Comparison of ENCODE assay signal across 9 mouse cellular contexts in genomic region chr6:125081797-125082560, GRCm38 (mm10). TPM values are rescaled to one million over a fixed set of nuclear protein-coding genes. Genes with fewer than 3 reads are reported as not detected.
DNase-seq lines count a peak whose midpoint lies in the region; ATAC-seq lines count a peak whose summit lies in the region.
"Had no signal": no experiment of that assay in that cellular context is flagged by ENCODE, and none has a peak within 500 bp of the region (broad histone marks: within the 10 kb centered on the region; RNA-seq: fewer than 3 reads in every experiment).

No protein-coding gene starts in this region.

- ATAC-seq in hindbrain, embryonic 12.5 days (ENCODE audit: low FRiP score) = peak; percentile 90

- peak overlapping the region; percentile 41 for H3K4me3 ChIP-seq in hindbrain, embryonic 12.5 days
- H3K4me3 ChIP-seq: myocyte had no signal

- H3K27ac ChIP-seq in hindbrain, embryonic 12.5 days = peak overlapping the region; percentile 90

- no peaks in the 10 kb centered on the region for H3K36me3 ChIP-seq in hindbrain, embryonic 12.5 days

- 23% methylated on average over 45 of the region's 45 CpGs for WGBS in hindbrain, embryonic 12.5 days

- peaks cover 10% of the 10 kb centered on the region; the same call in 1 of the 2 replicates for H3K4me1 ChIP-seq in hindbrain, embryonic 12.5 days

- H3K27me3 ChIP-seq in hindbrain, embryonic 12.5 days = no peaks in the 10 kb centered on the region

- no peaks in the 10 kb centered on the region for H3K9me3 ChIP-seq in hindbrain, embryonic 12.5 days (replicated peaks)

- peak overlapping the region; percentile 66 for H3K4me2 ChIP-seq in hindbrain, embryonic 12.5 days (replicated peaks)

- peak; percentile 93 to 96 for DNase-seq in adrenal gland, adult (ENCODE audit: inconsistent age in 2 of 2, low spot score in 1 of 2)
- peak; percentile 88 for DNase-seq in cerebellum, adult 9-10 months
- DNase-seq in frontal cortex, postnatal 10 days (ENCODE audit: low spot score in 2 of 2) = peak; percentile 86
- DNase-seq in layer of hippocampus, postnatal 25 days (ENCODE audit: extremely low spot score in 1 of 2, low spot score in 1 of 2) = peak; percentile 64 to 76
- peak; percentile 97 for DNase-seq in lung, postnatal 10 days
- DNase-seq in right cerebral cortex, postnatal 10 days (ENCODE audit: low spot score in 2 of 2) = peak; percentile 92 to 93
- no peak for DNase-seq in MN1 (ENCODE audit: low spot score)

- peak overlapping the region; percentile 53 for H3K9ac ChIP-seq in hindbrain, embryonic 12.5 days

RNA-seq across cellular contexts. Expression of gene Chd4, which starts 13.8 kb away (rescaled TPM):
- 131 and 133 TPM in 2 replicates for polyA plus RNA-seq in hindbrain, embryonic 12.5 days (2016; fragmentation: Nextera tagmentation; extraction: Ambion mirVana)
- 100 to 1,000 TPM; 153 to 194 TPM for total RNA-seq in layer of hippocampus, postnatal 25 days (2021)

RNA-seq across cellular contexts. Expression of gene Lpar5, which starts 14.3 kb away (rescaled TPM):
- polyA plus RNA-seq in hindbrain, embryonic 12.5 days (2016; fragmentation: Nextera tagmentation; extraction: Ambion mirVana) = 0.33 and 0.40 TPM in 2 replicates
- under 1 TPM; 0.35 to 0.96 TPM for total RNA-seq in layer of hippocampus, postnatal 25 days (2021)
- polyA plus RNA-seq: myocyte had no signal

RNA-seq across cellular contexts. Expression of gene Acrbp, which starts 32.5 kb away (rescaled TPM):
- 16.0 and 18.3 TPM in 2 replicates for polyA plus RNA-seq in hindbrain, embryonic 12.5 days (2016; fragmentation: Nextera tagmentation; extraction: Ambion mirVana)
- total RNA-seq in layer of hippocampus, postnatal 25 days (2021) = 10 to 100 TPM in 1 of 2 experiments, 1 to 10 TPM in 1; 8.2 to 12.4 TPM

RNA-seq across cellular contexts. Expression of gene Ing4, which starts 42.4 kb away (rescaled TPM):
- polyA plus RNA-seq in hindbrain, embryonic 12.5 days (2016; fragmentation: Nextera tagmentation; extraction: Ambion mirVana) = 151 and 159 TPM in 2 replicates
- 10 to 100 TPM; 61.4 to 61.5 TPM for total RNA-seq in layer of hippocampus, postnatal 25 days (2021)

RNA-seq across cellular contexts. Expression of gene Nop2, which starts 49.7 kb away (rescaled TPM):
- 48.1 and 54.2 TPM in 2 replicates for polyA plus RNA-seq in hindbrain, embryonic 12.5 days (2016; fragmentation: Nextera tagmentation; extraction: Ambion mirVana)
- 10 to 100 TPM; 29.5 TPM for total RNA-seq in layer of hippocampus, postnatal 25 days (2021)
